Mouse (Mus musculus) kidney, postnatal 25 days (tissue): Measurements from ENCODE around the gene Tmem87b.
A peak's percentile ranks its signal among the peaks of the same experiment; 100 is the strongest.

Source experiments
- DNase-seq, 2 experiments: peaks; one replicate each; pipeline ENCODE4 v3.0.0; 2021; ENCODE audit warnings: mixed read lengths in 2 of 2

Tmem87b gene

GRCm38 (mm10) chr2:128887866-128888550 lies 70.1 kb downstream of the Tmem87b start:
- peak; percentile 10 to 47 for DNase-seq

- DNase-seq, result no peak
These were observed 72.9 kb downstream of the Tmem87b start for GRCm38 (mm10) chr2:128890661-128891335.

- no peak for DNase-seq
These were observed 74.3 kb downstream of the Tmem87b start for GRCm38 (mm10) chr2:128892180-128892721.

- DNase-seq, result no peak
These were observed 84.9 kb downstream of the Tmem87b start for GRCm38 (mm10) chr2:128902843-128903242.

- no peak for DNase-seq
These were observed 85.7 kb downstream of the Tmem87b start for GRCm38 (mm10) chr2:128903661-128904060.
